Mouse (Mus musculus) thymus, postnatal 10 days (tissue): Measurements from ENCODE around the gene Asap2.

ENCODE experiments used
- DNase-seq, 2 experiments: peaks; one replicate each; pipeline ENCODE4 v3.0.0; 2021; ENCODE audit warnings: low spot score in 2 of 2

Asap2 gene

GRCm38 (mm10) chr12:21133031-21133430 is 142.8 kb downstream of the Asap2 start:
- no peak for DNase-seq

GRCm38 (mm10) chr12:21133972-21134859 is 144.0 kb downstream of the Asap2 start:
- DNase-seq = peak in 1 of 2 experiments; percentile 18

- no peak for DNase-seq
Observed at GRCm38 (mm10) chr12:21135651-21136461, 145.6 kb downstream of the Asap2 start.

DNA sequence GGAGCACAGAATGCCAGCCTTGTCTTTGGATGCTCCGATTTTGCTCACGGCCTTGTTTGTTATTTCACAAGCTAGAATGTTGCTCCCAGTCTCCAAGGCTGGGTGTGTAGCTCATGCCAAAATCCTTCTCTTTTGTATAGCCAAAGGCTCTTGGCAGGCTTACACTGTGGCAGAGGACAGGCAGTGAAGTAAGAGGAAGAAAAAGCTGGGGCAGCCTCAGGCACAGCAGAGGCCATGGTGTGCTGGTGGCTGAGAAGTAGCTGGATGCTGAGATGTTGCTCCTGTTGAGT is 146.1 kb downstream of the Asap2 start:
- no peak for DNase-seq

- no peak for DNase-seq
Observed at GRCm38 (mm10) chr12:21139560-21139959, 149.3 kb downstream of the Asap2 start.

GRCm38 (mm10) chr12:21140153-21140552 is 149.9 kb downstream of the Asap2 start:
- no peak for DNase-seq

- DNase-seq = no peak
Observed at GRCm38 (mm10) chr12:21140741-21141308, 150.6 kb downstream of the Asap2 start.

DNA sequence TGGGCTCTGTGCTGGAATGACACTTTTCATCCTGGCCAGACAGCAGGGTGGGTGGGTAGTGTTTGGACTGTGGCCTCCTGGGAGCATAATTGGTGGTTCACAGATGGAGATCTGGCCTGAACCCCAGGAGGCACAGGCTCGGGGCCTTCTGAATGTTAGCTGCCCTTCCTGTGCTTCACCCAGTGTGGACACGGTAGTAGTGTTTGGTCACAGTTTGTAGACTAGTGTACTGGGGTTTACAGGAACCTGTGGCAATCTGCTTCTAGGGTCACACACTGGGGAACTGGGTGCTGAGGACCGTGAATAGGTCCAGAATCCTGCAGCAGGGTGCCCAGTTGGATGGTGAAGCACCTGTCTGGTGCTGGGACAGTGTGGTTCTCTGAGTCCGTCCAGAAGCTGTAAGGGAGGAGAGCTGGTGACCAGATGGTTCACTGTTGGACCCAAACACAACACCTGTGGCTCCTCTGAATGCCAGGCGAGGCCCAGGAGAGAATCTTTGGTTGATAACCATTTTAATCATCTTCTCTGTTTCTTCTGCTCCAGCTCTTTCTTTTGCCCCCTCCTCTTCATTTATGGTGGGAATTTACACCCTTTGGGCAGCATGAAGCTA is 151.5 kb downstream of the Asap2 start:
- DNase-seq = no peak

DNA sequence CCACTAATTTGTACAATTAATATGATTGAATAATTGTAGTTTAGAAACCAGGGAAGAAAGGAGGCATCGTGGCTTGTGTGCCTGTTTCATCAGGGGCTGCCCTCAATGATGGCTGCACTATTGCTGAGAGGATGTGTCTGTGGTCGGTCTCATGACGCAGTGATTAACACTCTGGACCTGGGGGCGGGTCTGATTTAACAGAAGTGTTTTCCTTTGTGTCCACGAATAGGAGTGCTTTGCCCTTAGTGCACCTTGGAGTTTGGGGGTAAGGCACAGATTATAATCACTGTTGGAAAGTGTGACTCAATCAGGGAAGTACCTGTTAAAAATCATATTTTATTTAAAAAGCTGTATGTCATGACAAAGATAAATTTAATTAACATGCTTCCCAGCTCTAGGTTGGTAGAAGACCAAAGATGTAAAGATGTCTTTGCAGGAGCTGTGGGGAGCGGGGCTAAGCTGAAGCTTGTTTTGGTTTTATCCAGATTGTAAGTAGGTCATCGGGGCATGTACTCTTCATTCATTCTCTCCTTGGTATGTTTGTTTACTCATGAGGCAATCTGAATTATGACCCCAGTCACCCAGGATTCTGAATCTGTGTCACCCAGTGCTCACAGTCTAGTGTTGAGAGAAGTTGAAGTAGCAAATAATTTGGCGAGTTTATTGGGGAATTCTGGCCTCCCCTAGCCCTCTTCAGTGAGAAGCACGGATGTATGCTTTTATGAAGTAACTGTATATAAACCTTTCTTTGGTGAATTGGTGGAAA is 152.4 kb downstream of the Asap2 start:
- no peak for DNase-seq

- no peak for DNase-seq
Observed at GRCm38 (mm10) chr12:21144602-21145001, 154.3 kb downstream of the Asap2 start.

DNA sequence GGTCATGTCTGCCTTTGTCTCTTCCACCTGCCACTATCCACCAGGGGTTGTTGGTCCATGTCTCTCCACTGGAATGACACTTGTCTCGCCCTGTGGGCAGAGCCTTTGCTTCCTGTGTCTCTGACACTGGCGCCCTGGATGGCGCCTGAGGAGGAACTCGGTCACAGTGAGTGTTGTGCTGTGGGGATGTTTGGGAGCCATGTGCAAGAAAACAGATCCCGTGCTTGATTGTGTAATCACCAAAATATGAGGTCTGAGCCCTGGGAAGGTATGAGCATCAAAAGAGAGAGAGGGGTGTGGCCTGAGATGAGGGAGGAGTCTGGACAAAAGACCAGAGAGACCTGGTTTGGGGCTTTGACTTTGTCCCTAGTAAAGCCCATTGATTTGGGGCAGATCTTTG is 154.8 kb downstream of the Asap2 start:
- no peak for DNase-seq

DNA sequence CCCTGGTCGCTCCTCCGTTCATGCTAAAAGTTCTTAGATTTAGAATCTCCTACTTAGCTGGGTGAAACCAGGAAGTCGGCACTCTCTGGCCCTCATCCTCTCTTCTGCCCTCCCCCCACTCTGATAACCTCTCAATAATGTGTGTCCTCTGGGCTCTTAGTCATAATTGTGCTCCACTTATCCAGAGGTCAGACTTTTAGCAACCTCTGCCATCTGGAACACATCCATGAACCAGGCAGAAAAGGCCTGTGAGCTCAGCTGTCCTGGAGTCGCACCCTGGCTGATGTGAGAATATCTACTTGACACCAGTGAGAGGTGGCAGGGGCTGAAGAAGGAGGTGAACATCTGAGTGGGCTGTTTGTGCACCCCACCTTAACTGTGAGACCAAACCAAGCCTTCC is 156.6 kb downstream of the Asap2 start:
- no peak for DNase-seq

- no peak for DNase-seq
Observed at GRCm38 (mm10) chr12:21153279-21153707, 163.0 kb downstream of the Asap2 start.

DNA sequence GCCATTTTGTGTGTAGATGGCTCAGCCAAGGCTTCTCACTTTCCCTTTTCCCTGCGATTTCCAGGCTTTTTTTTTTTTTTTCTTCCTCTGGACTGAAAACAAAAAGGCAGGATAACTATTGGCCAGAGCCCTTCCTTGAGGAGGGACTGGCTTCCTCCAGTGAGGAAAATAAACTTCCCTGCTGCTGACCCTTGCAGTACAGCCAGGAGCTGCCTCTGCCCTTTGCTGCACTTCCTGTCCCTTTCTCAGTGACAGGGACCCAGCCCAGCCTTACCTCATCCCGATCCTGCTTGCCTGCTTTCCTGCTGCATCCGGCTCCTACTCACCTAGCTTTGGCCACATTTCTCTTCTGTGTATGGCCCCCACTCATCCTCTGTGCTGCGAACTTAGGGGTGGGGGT is 164.8 kb downstream of the Asap2 start:
- DNase-seq = no peak

- DNase-seq = no peak
Observed at GRCm38 (mm10) chr12:21159304-21159703, 169.0 kb downstream of the Asap2 start.

- no peak for DNase-seq
Observed at GRCm38 (mm10) chr12:21160327-21160828, 170.1 kb downstream of the Asap2 start.

- no peak for DNase-seq
Observed at GRCm38 (mm10) chr12:21161841-21162240, 171.6 kb downstream of the Asap2 start.

DNA sequence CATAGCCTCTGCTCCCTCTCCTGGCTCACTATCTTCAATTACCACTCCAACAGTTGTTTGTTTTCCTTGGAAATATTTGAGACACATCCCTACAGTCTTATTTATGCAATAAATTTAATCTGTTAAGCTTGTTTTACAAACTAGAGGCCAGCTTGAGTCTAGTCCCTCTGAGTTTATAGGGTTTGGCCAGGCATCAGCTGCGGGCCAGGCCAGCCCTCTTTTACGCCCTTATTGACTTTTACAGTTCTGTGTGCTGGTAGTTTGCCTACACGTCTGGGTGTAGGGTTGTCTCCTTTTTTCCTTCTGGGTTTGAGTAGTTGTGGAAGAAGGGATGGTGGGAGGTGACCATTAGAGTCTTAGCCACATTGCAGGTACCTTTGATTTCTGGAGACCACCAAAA is 173.4 kb downstream of the Asap2 start:
- no peak for DNase-seq

- no peak for DNase-seq
Observed at GRCm38 (mm10) chr12:21164251-21164650, 174.0 kb downstream of the Asap2 start.

- DNase-seq = no peak
Observed at GRCm38 (mm10) chr12:21165157-21165556, 174.9 kb downstream of the Asap2 start.

- DNase-seq = no peak
Observed at GRCm38 (mm10) chr12:21165891-21166342, 175.7 kb downstream of the Asap2 start.
